28 mouse cellular contexts compared by ENCODE assay signal in genomic region chr4:87850051-87850450, GRCm38 (mm10).
DNase-seq lines count a peak whose midpoint lies in the region; ATAC-seq and TF ChIP-seq lines count a peak whose summit lies in the region.
"Had no signal": no experiment of that assay in that cellular context is flagged by ENCODE, and none has a peak within 500 bp of the region (broad histone marks: within the 10 kb centered on the region; RNA-seq: fewer than 3 reads in every experiment).

No protein-coding gene starts in this region.

- H3K9me3 ChIP-seq in midbrain, embryonic 10.5 days (replicated peaks), result no peaks in the 10 kb centered on the region
- H3K9me3 ChIP-seq: embryonic facial prominence, embryonic 10.5 days; embryonic facial prominence, embryonic 13.5 days; forebrain, embryonic 10.5 days; forebrain, embryonic 13.5 days; heart, embryonic 12.5 days; heart, embryonic 15.5 days; hindbrain, embryonic 10.5 days; hindbrain, embryonic 13.5 days; intestine, embryonic 15.5 days had no signal

- 0 out of 2 replicates have a peak, but pooled peaks cover 2% of the 10 kb centered on the region for H3K36me3 ChIP-seq in midbrain, embryonic 10.5 days
- H3K36me3 ChIP-seq: embryonic facial prominence, embryonic 10.5 days; embryonic facial prominence, embryonic 13.5 days; forebrain, embryonic 10.5 days; heart, embryonic 12.5 days; heart, embryonic 15.5 days; hindbrain, embryonic 10.5 days; hindbrain, embryonic 13.5 days; intestine, embryonic 15.5 days had no signal

- no peak overlapping the region for H3K27ac ChIP-seq in midbrain, embryonic 10.5 days (replicated peaks)
- H3K27ac ChIP-seq: embryonic facial prominence, embryonic 10.5 days; embryonic facial prominence, embryonic 13.5 days; forebrain, embryonic 10.5 days; forebrain, embryonic 13.5 days; heart, embryonic 15.5 days; hindbrain, embryonic 10.5 days; hindbrain, embryonic 13.5 days; intestine, embryonic 15.5 days had no signal

- TF ChIP-seq CTCF in Patski (IDR thresholded peaks at IDR 0.05), result no peak

- DNase-seq in urinary bladder, adult 18-20 months (ENCODE audit: low spot score in 2 of 2), result peak; percentile 9 to 36
- no peak for DNase-seq in urinary bladder, postnatal 25 days (ENCODE audit: low spot score)
- DNase-seq in 3T3-L1 (ENCODE audit: low read depth, low spot score) (peak; percentile 78), Patski (ENCODE audit: low read depth, low spot score) (no peak)
- DNase-seq in thymus, postnatal 14 days, result no peak
- no peak for DNase-seq in frontal cortex, postnatal 10 days (ENCODE audit: low spot score in 2 of 2)
- no peak for DNase-seq in midbrain, embryonic 10.5 days (ENCODE audit: low spot score)
- DNase-seq: adrenal gland, postnatal 10 days; adrenal gland, postnatal 36 days; cerebellum, adult 2 months; cerebellum, adult 9-11 months; cerebellum, postnatal 25 days; forebrain, postnatal 0 days; gastrocnemius, postnatal 25 days; heart, adult 18-20 months; heart, postnatal 10 days; heart, postnatal 36 days had no signal

- in situ Hi-C loops in Patski (cut with MboI; ENCODE audit: low pct_unique_long_range_greater_than_20kb), result no loop called here

- POLR2A ChIA-PET in Patski (lab: Charles Lee), result no interaction called here

- CTCF ChIA-PET in Patski (lab: Charles Lee), result no interaction called here

- no peaks in the 10 kb centered on the region for H3K27me3 ChIP-seq in Patski
- no peaks in the 10 kb centered on the region for H3K27me3 ChIP-seq in midbrain, embryonic 10.5 days (ENCODE audit: low read depth, poor library complexity, severe bottlenecking)
- H3K27me3 ChIP-seq: embryonic facial prominence, embryonic 13.5 days; forebrain, embryonic 13.5 days; heart, embryonic 12.5 days; heart, embryonic 15.5 days; hindbrain, embryonic 13.5 days; intestine, embryonic 15.5 days had no signal

- ATAC-seq in Patski, result peak; percentile 69
- ATAC-seq: activated CD4-positive, CD25-positive, alpha-beta regulatory T cell, adult 4 months; forebrain, embryonic 13.5 days; forebrain, postnatal 0 days; hindbrain, embryonic 16.5 days; intestine, embryonic 15.5 days had no signal

- H3K4me1 ChIP-seq in midbrain, embryonic 10.5 days, result no peaks in the 10 kb centered on the region
- H3K4me1 ChIP-seq: embryonic facial prominence, embryonic 13.5 days; intestine, embryonic 15.5 days had no signal

- WGBS in midbrain, embryonic 10.5 days, result 81% methylated on average over 5 of the region's 5 CpGs

- no peak overlapping the region for H3K4me3 ChIP-seq in midbrain, embryonic 10.5 days
- H3K4me3 ChIP-seq: embryonic facial prominence, embryonic 10.5 days; embryonic facial prominence, embryonic 13.5 days; forebrain, embryonic 10.5 days; forebrain, embryonic 13.5 days; heart, embryonic 12.5 days; heart, embryonic 15.5 days; hindbrain, embryonic 10.5 days; hindbrain, embryonic 13.5 days; intestine, embryonic 15.5 days had no signal

Comparison
In these comparisons a context has a peak if more than half of its experiments do, and no peak if none do; other contexts are left out.
1. DNase-seq: peak in urinary bladder, adult 18-20 months (2 of 2) and 3T3-L1 (single experiment); none in urinary bladder, postnatal 25 days (single experiment), Patski (single experiment), thymus, postnatal 14 days (single experiment), frontal cortex, postnatal 10 days (0 of 2) and midbrain, embryonic 10.5 days (single experiment).